Comparison of ENCODE assay signal across 8 mouse cellular contexts in the genomic region with DNA sequence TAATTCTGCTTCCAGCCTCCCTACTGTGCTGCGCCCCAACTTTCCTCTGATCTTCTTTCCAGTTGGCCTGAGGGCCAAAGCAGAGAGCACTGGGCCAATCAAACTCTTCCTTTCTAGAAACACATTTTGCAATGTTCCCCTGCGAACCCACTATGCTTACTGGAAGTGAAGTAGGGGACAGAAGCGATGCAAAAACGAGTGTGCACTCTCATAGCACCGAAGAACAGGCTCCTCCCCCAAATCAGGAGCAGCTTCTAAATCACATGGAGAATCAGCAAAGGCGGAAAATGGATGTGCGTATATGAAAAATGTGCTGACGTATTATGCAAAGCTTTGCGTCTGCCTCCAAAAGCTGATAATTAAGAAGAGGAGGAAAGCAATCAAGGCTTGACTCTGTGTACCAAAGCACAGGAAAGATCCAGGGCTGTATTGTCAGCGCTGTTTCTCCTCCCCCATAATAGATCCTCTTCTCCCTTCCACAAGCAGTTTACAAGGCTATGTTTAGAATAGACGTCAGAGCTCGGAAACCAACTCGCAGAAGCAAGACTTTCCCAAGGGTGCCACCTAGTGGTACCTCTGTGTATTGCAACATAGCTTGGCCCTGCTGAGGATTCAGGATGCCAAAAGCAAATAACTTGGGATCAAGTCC. TPM values are rescaled to one million over a fixed set of nuclear protein-coding genes. Genes with fewer than 3 reads are reported as not detected.
DNase-seq lines count a peak whose midpoint lies in the region; ATAC-seq and TF ChIP-seq lines count a peak whose summit lies in the region.

No protein-coding gene starts in this region.

- in situ Hi-C loops in Patski (cut with MboI; ENCODE audit: low pct_unique_long_range_greater_than_20kb), result loop anchor here (5.0 to 25.0 kb wide), 4 partner anchors 92 to 825 kb away; a partner anchor contains a TSS

- WGBS in hindbrain, embryonic 14.5 days, result 42% methylated on average over 13 of the region's 13 CpGs

- CTCF ChIA-PET in Patski (lab: Charles Lee), result interaction anchor here (1.0 to 1.5 kb wide), 2 partner anchors 11 to 93 kb away, joined by 3 read pairs; no protein-coding TSS in a partner anchor

- TF ChIP-seq CTCF in Patski (IDR thresholded peaks at IDR 0.05), result peak; percentile 90

- H3K27ac ChIP-seq in hindbrain, embryonic 14.5 days, result no peak overlapping the region

- peak overlapping the region; percentile 25 for H3K4me3 ChIP-seq in hindbrain, embryonic 14.5 days (replicated peaks; ENCODE audit: low read length)

- H3K9ac ChIP-seq in hindbrain, embryonic 14.5 days, result 0 out of 2 replicates have a peak overlapping the region, but pooled peaks have one; percentile 16

- POLR2A ChIA-PET in Patski (lab: Charles Lee), result interaction anchor here (1.0 kb wide), 1 partner anchor 22 kb away, joined by 3 read pairs; no protein-coding TSS in a partner anchor

- no peaks in the 10 kb centered on the region for H3K9me3 ChIP-seq in hindbrain, embryonic 14.5 days (ENCODE audit: control insufficient read depth, low read length)

- H3K4me2 ChIP-seq in hindbrain, embryonic 14.5 days (replicated peaks), result peak overlapping the region; percentile 45

- no peak for ATAC-seq in Patski
- peak; percentile 82; the same call in 1 of the 2 replicates for ATAC-seq in hindbrain, embryonic 14.5 days (ENCODE audit: low FRiP score)

- peaks cover 12% of the 10 kb centered on the region for H3K27me3 ChIP-seq in Patski
- H3K27me3 ChIP-seq in hindbrain, embryonic 14.5 days (ENCODE audit: control insufficient read depth, insufficient read depth, low read length), result no peaks in the 10 kb centered on the region; the same call in 1 of the 2 replicates

- no peaks in the 10 kb centered on the region for H3K36me3 ChIP-seq in hindbrain, embryonic 14.5 days (replicated peaks; ENCODE audit: control insufficient read depth, insufficient read depth)

- no peaks in the 10 kb centered on the region for H3K4me1 ChIP-seq in hindbrain, embryonic 14.5 days (replicated peaks; ENCODE audit: control insufficient read depth, insufficient read depth, low read length)

- DNase-seq in Patski (ENCODE audit: low read depth, low spot score), result peak; percentile 10
- peak; percentile 80 to 87 for DNase-seq in cerebellum, postnatal 25 days
- DNase-seq in frontal cortex, postnatal 25 days (ENCODE audit: low spot score in 2 of 2), result peak; percentile 68 to 82
- peak; percentile 87 for DNase-seq in hindbrain, embryonic 14.5 days (ENCODE audit: low spot score)
- peak; percentile 71 to 87 for DNase-seq in layer of hippocampus, postnatal 25 days (ENCODE audit: extremely low spot score in 1 of 2, low spot score in 1 of 2)
- DNase-seq in lung, postnatal 14 days, result peak; percentile 77
- DNase-seq in retina, adult 2 months (ENCODE audit: low read depth, low spot score), result peak; percentile 72
- peak; percentile 58 for DNase-seq in thymus, postnatal 25 days

RNA-seq across cellular contexts. Expression of a gene that starts 57.5 kb away (rescaled TPM):
- polyA plus RNA-seq in Patski (2021), result 38.7 TPM
- polyA plus RNA-seq in hindbrain, embryonic 14.5 days (2014; fragmentation: Nextera tagmentation; extraction: Ambion mirVana), result 25.6 and 27.8 TPM in 2 replicates
- 10 to 100 TPM; 41.3 to 42.7 TPM for total RNA-seq in layer of hippocampus, postnatal 25 days (2021)

Comparison
In these comparisons a context has a peak if more than half of its experiments do, and no peak if none do; other contexts are left out.
1. DNase-seq: peak in every context shown above with its lines; median percentile 87 in hindbrain, embryonic 14.5 days; 84 in cerebellum, postnatal 25 days; 79 in layer of hippocampus, postnatal 25 days; 77 in lung, postnatal 14 days; 75 in frontal cortex, postnatal 25 days; 72 in retina, adult 2 months; 58 in thymus, postnatal 25 days; 10 in Patski.